Mouse (Mus musculus) limb, embryonic 14.5 days (tissue): Measurements from ENCODE around the gene Prr12. TPM values are rescaled to one million over a fixed set of nuclear protein-coding genes. Genes with fewer than 3 reads are reported as not detected.

Experiments
- ATAC-seq: fragments of 200-750 bp; cut with Nextera tagmentation; 2 replicates; pipeline ENCODE4 v1.8.0; 2017; ENCODE audit warnings: low read depth, moderate number of reproducible peaks, moderate TSS enrichment; ENCODE audit not compliant: low FRiP score
- DNase-seq: peaks from one replicate; pipeline ENCODE4 v3.0.0-alpha.2; 2015; ENCODE audit warnings: low spot score
- H3K27ac ChIP-seq: fragments of 300-500 bp; sonication (generic); replicated peaks from 2 replicates; pipeline ENCODE4 v1.5.1; 2014; ENCODE audit warnings: low read depth, mild to moderate bottlenecking, low read length, moderate library complexity, mixed read lengths
- H3K27me3 ChIP-seq: fragments of 300-500 bp; sonication (generic); 2 replicates; pipeline ENCODE4 v1.6.1; 2014; ENCODE audit warnings: low read length, mixed read lengths; ENCODE audit not compliant: control insufficient read depth, insufficient read depth
- H3K36me3 ChIP-seq: fragments of 300-500 bp; sonication (generic); 2 replicates; pipeline ENCODE4 v1.6.1; 2014; ENCODE audit warnings: mild to moderate bottlenecking, low read length, moderate library complexity, mixed read lengths; ENCODE audit not compliant: control insufficient read depth, insufficient read depth
- H3K4me1 ChIP-seq: fragments of 300-500 bp; sonication (generic); 2 replicates; pipeline ENCODE4 v1.6.1; 2014; ENCODE audit warnings: antibody characterized with exemption, low read length, mixed read lengths; ENCODE audit not compliant: control insufficient read depth, insufficient read depth
- H3K4me2 ChIP-seq: fragments of 300-500 bp; sonication (generic); replicated peaks from 2 replicates; pipeline ENCODE4 v1.6.1; 2014; ENCODE audit warnings: low read depth, mild to moderate bottlenecking, low read length, moderate library complexity; ENCODE audit not compliant: severe bottlenecking
- H3K4me3 ChIP-seq: fragments of 300-500 bp; sonication (generic); replicated peaks from 2 replicates; pipeline ENCODE4 v1.5.1; 2014; ENCODE audit warnings: low read length
- H3K9ac ChIP-seq: fragments of 300-500 bp; sonication (generic); 2 replicates; pipeline ENCODE4 v1.6.1; 2014; ENCODE audit warnings: mild to moderate bottlenecking, low read depth, low read length, moderate library complexity; ENCODE audit not compliant: severe bottlenecking
- H3K9me3 ChIP-seq: fragments of 300-500 bp; sonication (generic); 2 replicates; pipeline ENCODE4 v1.6.1; 2016; ENCODE audit warnings: low read length; ENCODE audit not compliant: control insufficient read depth
- POLR2A ChIP-seq: fragments of 200-500 bp; IDR thresholded peaks from 2 replicates; pipeline ENCODE4 v1.8.0; 2012; ENCODE audit warnings: inconsistent platforms, mild to moderate bottlenecking, moderate library complexity, borderline replicate concordance; ENCODE audit not compliant: insufficient read depth, insufficient read length; ENCODE audit errors: extremely low read depth
- WGBS: fragments of 180-500 bp; shearing (Covaris S2); extraction: QIAGEN DNeasy Blood & Tissue Kit; methylation state at CpG from one replicate; pipeline ENCODE4 v1.1.7; 2014; 5-methylcytosine and 5-hydroxymethylcytosine counted together
- polyA plus RNA-seq, 2 experiments: library from polyadenylated mRNA; depleted of rRNA in 1 of 2; stranded (reverse) in 1 of 2; unstranded in 1 of 2; fragments of >200 nt; fragmentation: Nextera tagmentation in 1 of 2; extraction: Ambion mirVana in 1 of 2; gene quantifications; 2 replicates each; pipeline versions ENCODE4 v1.2.1 to v1.2.3; 2012 to 2014

The Prr12 gene
- polyA plus RNA-seq, 2 experiments, result 16.0 to 25.2 TPM

GRCm38 (mm10) chr7:45077322-45077721 lies 24.6 kb upstream of the Prr12 start:
- no peak overlapping the region for H3K4me2 ChIP-seq
- no peaks in the 10 kb centered on the region for H3K27me3 ChIP-seq
- no peaks in the 10 kb centered on the region for H3K9me3 ChIP-seq
- no peaks in the 10 kb centered on the region for H3K4me1 ChIP-seq
- no peak overlapping the region for H3K4me3 ChIP-seq
- ATAC-seq, result no peak
- no peak overlapping the region for H3K27ac ChIP-seq
- DNase-seq, result no peak
- WGBS, result 69% methylated on average over 14 of the region's 14 CpGs
- no peak overlapping the region for H3K9ac ChIP-seq
- no peak for TF ChIP-seq POLR2A
- H3K36me3 ChIP-seq, result peaks cover 48% of the 10 kb centered on the region

- Histone ChIP-seq H3K9me3 (no peaks in the 10 kb centered on the region), H3K4me1 (no peaks in the 10 kb centered on the region), H3K4me3 (no peak overlapping the region), H3K4me2 (no peak overlapping the region), H3K27ac (no peak overlapping the region), H3K9ac (no peak overlapping the region), H3K36me3 (peaks cover 46% of the 10 kb centered on the region), H3K27me3 (no peaks in the 10 kb centered on the region)
- DNase-seq (no peak), ATAC-seq (no peak)
- WGBS, result 90% methylated on average over 30 of the region's 30 CpGs
- no peak for TF ChIP-seq POLR2A
Observed at GRCm38 (mm10) chr7:45076501-45076900, 23.8 kb upstream of the Prr12 start.

- H3K36me3 ChIP-seq, result peaks cover 46% of the 10 kb centered on the region
- no peak overlapping the region for H3K9ac ChIP-seq
Observed at GRCm38 (mm10) chr7:45075405-45075804, 22.7 kb upstream of the Prr12 start.

DNA sequence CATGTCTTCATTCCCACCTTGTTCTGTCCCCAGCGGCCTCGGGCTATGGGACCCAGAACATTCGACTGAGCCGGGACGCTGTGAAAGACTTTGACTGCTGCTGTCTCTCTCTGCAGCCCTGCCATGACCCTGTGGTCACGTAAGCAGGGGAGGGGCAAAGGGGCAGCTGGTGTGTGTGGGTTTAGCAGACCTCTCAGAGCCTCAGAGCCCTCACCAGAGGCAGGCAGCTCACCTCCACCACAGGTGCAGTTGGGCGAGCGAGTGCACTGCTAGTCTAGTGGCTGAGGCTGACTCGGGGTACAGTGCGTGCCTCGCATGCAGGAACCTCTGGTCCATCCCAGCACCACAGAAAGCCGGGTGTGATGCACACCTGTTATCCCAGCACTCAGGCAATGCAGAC lies 21.3 kb upstream of the Prr12 start:
- no peak overlapping the region for H3K9ac ChIP-seq
- H3K9me3 ChIP-seq, result no peaks in the 10 kb centered on the region
- peaks cover 46% of the 10 kb centered on the region for H3K36me3 ChIP-seq
- H3K27me3 ChIP-seq, result no peaks in the 10 kb centered on the region
- WGBS, result 91% methylated on average over 12 of the region's 12 CpGs
- H3K4me2 ChIP-seq, result no peak overlapping the region
- H3K27ac ChIP-seq, result no peak overlapping the region
- H3K4me3 ChIP-seq, result no peak overlapping the region
- no peak for DNase-seq
- H3K4me1 ChIP-seq, result no peaks in the 10 kb centered on the region
- no peak for ATAC-seq
- no peak for TF ChIP-seq POLR2A

More at GRCm38 (mm10) chr7:45075405-45075804, 22.7 kb upstream of the Prr12 start:
- H3K27me3 ChIP-seq, result no peaks in the 10 kb centered on the region
- WGBS, result 89% methylated on average over 4 of the region's 4 CpGs
- H3K4me2 ChIP-seq, result no peak overlapping the region
- H3K4me3 ChIP-seq, result no peak overlapping the region
- ATAC-seq (no peak), DNase-seq (no peak)
- H3K4me1 ChIP-seq, result no peaks in the 10 kb centered on the region
- TF ChIP-seq POLR2A, result no peak
- no peak overlapping the region for H3K27ac ChIP-seq
- H3K9me3 ChIP-seq, result no peaks in the 10 kb centered on the region

DNA sequence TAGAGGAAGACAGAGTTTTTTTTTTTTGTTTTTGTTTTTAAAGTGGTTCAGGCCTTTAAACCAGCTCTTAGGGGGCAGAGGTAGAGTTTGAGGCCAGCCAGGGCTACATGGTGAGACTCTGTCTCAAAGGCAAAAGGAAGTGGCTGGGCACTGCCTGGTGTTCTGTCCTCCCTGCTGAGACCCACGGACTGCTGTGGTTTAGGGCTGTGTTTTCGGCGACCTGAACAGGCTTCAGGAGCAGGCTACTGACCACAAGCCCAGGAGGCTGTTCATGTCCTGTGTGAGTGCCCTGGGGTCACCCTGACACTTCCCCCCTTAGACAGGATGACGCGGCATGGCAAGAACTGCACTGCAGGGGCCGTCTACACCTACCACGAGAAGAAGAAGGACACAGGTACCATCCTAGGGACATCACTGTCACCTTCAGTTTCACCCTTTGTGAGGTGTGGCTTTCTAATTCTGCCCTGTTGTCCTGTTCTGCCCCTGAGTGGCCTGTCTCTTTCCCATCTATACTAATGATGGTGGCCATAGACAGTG lies 20.6 kb upstream of the Prr12 start:
- no peak for ATAC-seq
- TF ChIP-seq POLR2A, result no peak
- WGBS, result 77% methylated on average over 7 of the region's 7 CpGs

GRCm38 (mm10) chr7:45072230-45072629 lies 19.5 kb upstream of the Prr12 start:
- Histone ChIP-seq H3K4me3 (no peak overlapping the region), H3K9ac (no peak overlapping the region), H3K9me3 (no peaks in the 10 kb centered on the region), H3K36me3 (peaks cover 38% of the 10 kb centered on the region), H3K4me1 (no peaks in the 10 kb centered on the region), H3K27me3 (no peaks in the 10 kb centered on the region), H3K27ac (no peak overlapping the region), H3K4me2 (no peak overlapping the region)
- no peak for TF ChIP-seq POLR2A
- 89% methylated on average over 2 of the region's 2 CpGs for WGBS
- DNase-seq, result no peak
- no peak for ATAC-seq

More for the DNA sequence above, 20.6 kb upstream of the Prr12 start:
- H3K9ac ChIP-seq, result no peak overlapping the region
- peaks cover 46% of the 10 kb centered on the region for H3K36me3 ChIP-seq
- no peak for DNase-seq
- no peak overlapping the region for H3K4me2 ChIP-seq
- no peaks in the 10 kb centered on the region for H3K4me1 ChIP-seq
- no peak overlapping the region for H3K27ac ChIP-seq
- no peaks in the 10 kb centered on the region for H3K9me3 ChIP-seq
- H3K27me3 ChIP-seq, result no peaks in the 10 kb centered on the region
- H3K4me3 ChIP-seq, result no peak overlapping the region
